16 mouse cellular contexts compared by ENCODE assay signal in genomic region chr19:3983527-3984200, GRCm38 (mm10). TPM values are rescaled to one million over a fixed set of nuclear protein-coding genes. Genes with fewer than 3 reads are reported as not detected.
DNase-seq lines count a peak whose midpoint lies in the region; ATAC-seq and TF ChIP-seq lines count a peak whose summit lies in the region.
"Had no signal": no experiment of that assay in that cellular context is flagged by ENCODE, and none has a peak within 500 bp of the region (broad histone marks: within the 10 kb centered on the region; RNA-seq: fewer than 3 reads in every experiment).

No protein-coding gene starts in this region.

- ATAC-seq in limb, embryonic 12.5 days (ENCODE audit: insufficient number of reproducible peaks, insufficient read depth, low FRiP score, low TSS enrichment, low read depth): no peak

- 55% methylated on average over 9 of the region's 9 CpGs for WGBS in heart, embryonic 10.5 days
- WGBS in limb, embryonic 12.5 days: 49% methylated on average over 9 of the region's 9 CpGs

- H3K27me3 ChIP-seq in heart, embryonic 10.5 days (ENCODE audit: insufficient read depth, poor library complexity, severe bottlenecking): 0 out of 2 replicates have a peak, but pooled peaks cover 4% of the 10 kb centered on the region
- H3K27me3 ChIP-seq in limb, embryonic 12.5 days: no peaks in the 10 kb centered on the region
- H3K27me3 ChIP-seq: neural tube, embryonic 15.5 days had no signal

- H3K4me3 ChIP-seq in heart, embryonic 10.5 days: no peak overlapping the region
- no peak overlapping the region for H3K4me3 ChIP-seq in left cerebral cortex, adult 2 months
- no peak overlapping the region for H3K4me3 ChIP-seq in limb, embryonic 12.5 days (replicated peaks)
- H3K4me3 ChIP-seq: neural tube, embryonic 15.5 days had no signal

- intact Hi-C loops in left cerebral cortex, adult 2 months (cut with DNase I): loop anchor here (5.0 to 10.0 kb wide), 2 partner anchors 189 to 256 kb away; no protein-coding TSS in a partner anchor
- intact Hi-C loops in left cerebral cortex, postnatal 36 days (cut with DNase I): loop anchor here (5.0 kb wide), 1 partner anchor 36 kb away; no protein-coding TSS in a partner anchor
- intact Hi-C loops in left cerebral cortex, postnatal 14 days (cut with DNase I): no loop called here

- TF ChIP-seq CTCF in left cerebral cortex, adult 2 months (IDR thresholded peaks at IDR 0.05): no peak

- peaks cover 55% of the 10 kb centered on the region for H3K4me1 ChIP-seq in heart, embryonic 10.5 days
- peaks cover 35% of the 10 kb centered on the region for H3K4me1 ChIP-seq in limb, embryonic 12.5 days (replicated peaks)

- no peaks in the 10 kb centered on the region for H3K36me3 ChIP-seq in heart, embryonic 10.5 days
- H3K36me3 ChIP-seq in limb, embryonic 12.5 days: no peaks in the 10 kb centered on the region
- H3K36me3 ChIP-seq: neural tube, embryonic 15.5 days had no signal

- no peak overlapping the region for H3K4me2 ChIP-seq in limb, embryonic 12.5 days
- H3K4me2 ChIP-seq: neural tube, embryonic 15.5 days had no signal

- H3K9me3 ChIP-seq in heart, embryonic 10.5 days: no peaks in the 10 kb centered on the region
- H3K9me3 ChIP-seq in limb, embryonic 12.5 days: no peaks in the 10 kb centered on the region; the same call in 1 of the 2 replicates
- H3K9me3 ChIP-seq: neural tube, embryonic 15.5 days had no signal

- peak overlapping the region; percentile 80 for H3K27ac ChIP-seq in heart, embryonic 10.5 days
- H3K27ac ChIP-seq in left cerebral cortex, adult 2 months: peak overlapping the region; percentile 47
- H3K27ac ChIP-seq in limb, embryonic 12.5 days: peak overlapping the region; percentile 37; the same call in 1 of the 2 replicates
- H3K27ac ChIP-seq: liver, embryonic 14.5 days; neural tube, embryonic 15.5 days had no signal

- no peak for DNase-seq in heart, embryonic 10.5 days (ENCODE audit: low spot score)
- DNase-seq in heart, adult 18-20 months: no peak
- no peak for DNase-seq in left cerebral cortex, adult 2 months (ENCODE audit: extremely low spot score in 1 of 2, low spot score in 2 of 2)
- DNase-seq in left cerebral cortex, postnatal 36 days (ENCODE audit: low spot score in 2 of 2): no peak
- peak; percentile 31 for DNase-seq in embryo, embryonic 11 days
- no peak for DNase-seq in cerebellum, adult 9-11 months
- DNase-seq in left cerebral cortex, postnatal 14 days (ENCODE audit: low spot score in 2 of 2): no peak
- DNase-seq: adrenal gland, adult 8-10 months; B cell, adult 2 months; cerebellum, postnatal 36 days had no signal

- no peak overlapping the region for H3K9ac ChIP-seq in limb, embryonic 12.5 days (replicated peaks)
- H3K9ac ChIP-seq: liver, embryonic 14.5 days; neural tube, embryonic 15.5 days had no signal

RNA-seq across cellular contexts. Expression of gene Acy3, which starts 2.7 kb away (rescaled TPM):
- polyA plus RNA-seq in heart, embryonic 10.5 days (2016; fragmentation: Nextera tagmentation; extraction: Ambion mirVana): 9.5 and 10.3 TPM in 2 replicates
- total RNA-seq in heart, adult 18-20 months (2021): 10 to 100 TPM; 24.3 to 28.5 TPM
- 1 to 10 TPM; 3.3 to 4.1 TPM for total RNA-seq in left cerebral cortex, adult 2 months (2021)
- total RNA-seq in left cerebral cortex, postnatal 36 days (2021): 1 to 10 TPM; 2.0 to 2.7 TPM
- polyA plus RNA-seq in limb, embryonic 12.5 days (2016; fragmentation: Nextera tagmentation; extraction: Ambion mirVana): 3.6 and 3.7 TPM in 2 replicates
- 1 to 10 TPM; 1.8 to 3.1 TPM for total RNA-seq in left cerebral cortex, postnatal 14 days (2021)

RNA-seq across cellular contexts. Expression of gene Tbx10, which starts 8.9 kb away (rescaled TPM):
- polyA plus RNA-seq in heart, embryonic 10.5 days (2016; fragmentation: Nextera tagmentation; extraction: Ambion mirVana): 0.45 TPM in 1 of 2 replicates, not detected in the other
- total RNA-seq in heart, adult 18-20 months (2021): not detected
- total RNA-seq in left cerebral cortex, adult 2 months (2021): not detected
- not detected for total RNA-seq in left cerebral cortex, postnatal 36 days (2021)
- polyA plus RNA-seq in limb, embryonic 12.5 days (2016; fragmentation: Nextera tagmentation; extraction: Ambion mirVana): not detected in 2 replicates
- not detected for total RNA-seq in left cerebral cortex, postnatal 14 days (2021)
- total RNA-seq: adrenal gland, adult 8-10 months; granulocyte monocyte progenitor cell, adult 5-6 weeks had no signal
- polyA plus RNA-seq: heart, embryonic 16.5 days; large intestine, adult 2 months had no signal

RNA-seq across cellular contexts. Expression of gene Aldh3b2, which starts 11.5 kb away (rescaled TPM):
- 0.51 and 1.8 TPM in 2 replicates for polyA plus RNA-seq in heart, embryonic 10.5 days (2016; fragmentation: Nextera tagmentation; extraction: Ambion mirVana)
- under 1 TPM; 0.22 to 0.98 TPM for total RNA-seq in heart, adult 18-20 months (2021)
- total RNA-seq in left cerebral cortex, adult 2 months (2021): 1 to 10 TPM in 1 of 2 experiments, under 1 TPM in 1; 0.93 to 1.5 TPM
- total RNA-seq in left cerebral cortex, postnatal 36 days (2021): 1 to 10 TPM; 1.0 to 1.4 TPM
- polyA plus RNA-seq in limb, embryonic 12.5 days (2016; fragmentation: Nextera tagmentation; extraction: Ambion mirVana): 2.7 and 3.6 TPM in 2 replicates
- total RNA-seq in left cerebral cortex, postnatal 14 days (2021): 1 to 10 TPM; 1.8 to 2.4 TPM
- total RNA-seq: granulocyte monocyte progenitor cell, adult 5-6 weeks had no signal

RNA-seq across cellular contexts. Expression of gene Nudt8, which starts 16.7 kb away (rescaled TPM):
- polyA plus RNA-seq in heart, embryonic 10.5 days (2016; fragmentation: Nextera tagmentation; extraction: Ambion mirVana): 40.2 and 52.4 TPM in 2 replicates
- 100 to 1,000 TPM; 162 to 166 TPM for total RNA-seq in heart, adult 18-20 months (2021)
- total RNA-seq in left cerebral cortex, adult 2 months (2021): 10 to 100 TPM in 1 of 2 experiments, 1 to 10 TPM in 1; 8.3 to 10.2 TPM
- 10 to 100 TPM in 1 of 2 experiments, 1 to 10 TPM in 1; 8.8 to 13.3 TPM for total RNA-seq in left cerebral cortex, postnatal 36 days (2021)
- polyA plus RNA-seq in limb, embryonic 12.5 days (2016; fragmentation: Nextera tagmentation; extraction: Ambion mirVana): 30.8 and 31.5 TPM in 2 replicates
- total RNA-seq in left cerebral cortex, postnatal 14 days (2021): 10 to 100 TPM in 1 of 2 experiments, 1 to 10 TPM in 1; 8.5 to 10.3 TPM

RNA-seq across cellular contexts. Expression of gene Gm49405, which starts 16.8 kb away (rescaled TPM):
- 4.1 and 5.2 TPM in 2 replicates for polyA plus RNA-seq in heart, embryonic 10.5 days (2016; fragmentation: Nextera tagmentation; extraction: Ambion mirVana)
- 1 to 10 TPM in 1 of 2 experiments, under 1 TPM in 1; 0.84 to 1.1 TPM for total RNA-seq in heart, adult 18-20 months (2021)
- 1 to 10 TPM; 1.8 TPM for total RNA-seq in left cerebral cortex, adult 2 months (2021)
- 1 to 10 TPM; 1.2 to 1.8 TPM for total RNA-seq in left cerebral cortex, postnatal 36 days (2021)
- polyA plus RNA-seq in limb, embryonic 12.5 days (2016; fragmentation: Nextera tagmentation; extraction: Ambion mirVana): 4.6 and 5.5 TPM in 2 replicates
- 1 to 10 TPM; 1.2 to 1.6 TPM for total RNA-seq in left cerebral cortex, postnatal 14 days (2021)

Comparison
In these comparisons a context has a peak if more than half of its experiments do, and no peak if none do; other contexts are left out.
1. RNA of gene Acy3, which starts 2.7 kb away (total RNA-seq): 24.3 to 28.5 TPM in heart, adult 18-20 months; 3.3 to 4.1 TPM in left cerebral cortex, adult 2 months, 1.8 to 3.1 TPM in left cerebral cortex, postnatal 14 days and 2.0 to 2.7 TPM in left cerebral cortex, postnatal 36 days; every median in the first group is over 4 times any median in the second.
2. Peak in every context shown above with its lines, with median percentiles within 50 percentile points of each other: H3K27ac ChIP-seq.